Mouse (Mus musculus): ENCODE data around the gene B230217C12Rik. TPM values are rescaled to one million over a fixed set of nuclear protein-coding genes. Genes with fewer than 3 reads are reported as not detected.
A peak's percentile ranks its signal among the peaks of the same experiment; 100 is the strongest.

Gene B230217C12Rik
- 26.7 and 27.3 TPM in 2 replicates for polyA plus RNA-seq (2012; rRNA removed)

GRCm38 (mm10) chr11:97840539-97840954 lies at the start of gene B230217C12Rik:
TSS of gene B230217C12Rik (plus strand) at chr11:97840780.
- DNase-seq (ENCODE audit: low read depth): peak; percentile 82
- TF ChIP-seq CTCF (IDR thresholded peaks at IDR 0.05; ENCODE audit: borderline replicate concordance, extremely low read depth, insufficient read depth, insufficient read length) (peak; percentile 50; the same call in 1 of the 2 replicates), POLR2A (IDR thresholded peaks at IDR 0.05; ENCODE audit: borderline replicate concordance, extremely low read depth, insufficient read depth, insufficient read length, poor library complexity, severe bottlenecking) (no peak)

- TF ChIP-seq POLR2A (IDR thresholded peaks at IDR 0.05; ENCODE audit: borderline replicate concordance, extremely low read depth, insufficient read depth, insufficient read length, poor library complexity, severe bottlenecking) (no peak), CTCF (IDR thresholded peaks at IDR 0.05; ENCODE audit: borderline replicate concordance, extremely low read depth, insufficient read depth, insufficient read length) (peak; percentile 35; the same call in 1 of the 2 replicates)
- DNase-seq (ENCODE audit: low read depth): peak; percentile 59
Observed at GRCm38 (mm10) chr11:97793165-97793564, 47.4 kb upstream of the B230217C12Rik start.

GRCm38 (mm10) chr11:97796910-97797309 lies 43.7 kb upstream of the B230217C12Rik start:
- peak; percentile 73 for DNase-seq (ENCODE audit: low read depth)
- TF ChIP-seq CTCF (IDR thresholded peaks at IDR 0.05; ENCODE audit: borderline replicate concordance, extremely low read depth, insufficient read depth, insufficient read length) (peak; percentile 9; the same call in 1 of the 2 replicates), POLR2A (IDR thresholded peaks at IDR 0.05; ENCODE audit: borderline replicate concordance, extremely low read depth, insufficient read depth, insufficient read length, poor library complexity, severe bottlenecking) (no peak)

DNA sequence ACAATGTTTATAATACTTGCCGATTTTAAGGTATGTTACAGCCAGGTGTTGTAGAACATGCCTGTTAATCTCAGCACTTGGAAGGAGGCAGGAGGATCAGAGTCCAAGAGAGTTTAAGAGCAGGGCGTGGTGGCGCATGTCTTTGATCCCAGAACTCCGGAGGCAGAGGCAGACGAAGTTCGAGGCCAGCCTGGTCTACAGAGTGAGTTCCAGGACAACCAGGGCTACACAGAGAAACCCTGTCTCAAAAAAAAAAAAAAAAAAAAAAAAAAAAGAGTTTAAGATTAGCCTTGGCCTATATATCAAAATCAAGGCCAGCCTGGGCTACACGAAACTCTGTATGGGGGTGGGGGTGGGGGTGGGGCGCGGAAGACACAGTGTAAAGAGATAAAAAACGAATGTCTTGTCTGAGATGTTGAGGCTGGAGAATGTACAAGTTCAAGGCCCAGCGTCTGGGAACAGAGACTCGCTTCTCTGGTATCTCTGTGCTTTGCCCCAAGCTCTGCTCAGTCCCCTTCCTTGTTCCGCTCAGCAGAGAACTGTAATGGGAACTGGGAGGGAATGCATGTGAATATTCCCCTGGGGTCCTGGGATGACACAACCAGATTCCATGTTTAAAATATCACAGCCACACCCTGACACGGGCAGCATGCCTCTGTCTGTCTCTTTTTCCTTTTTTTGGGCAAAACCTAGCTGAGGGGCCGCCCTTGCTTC lies 43.1 kb upstream of the B230217C12Rik start:
- no peak for DNase-seq (ENCODE audit: low read depth)
- TF ChIP-seq POLR2A (IDR thresholded peaks at IDR 0.05; ENCODE audit: borderline replicate concordance, extremely low read depth, insufficient read depth, insufficient read length, poor library complexity, severe bottlenecking): no peak
- no peak for TF ChIP-seq CTCF (IDR thresholded peaks at IDR 0.05; ENCODE audit: borderline replicate concordance, extremely low read depth, insufficient read depth, insufficient read length)

DNA sequence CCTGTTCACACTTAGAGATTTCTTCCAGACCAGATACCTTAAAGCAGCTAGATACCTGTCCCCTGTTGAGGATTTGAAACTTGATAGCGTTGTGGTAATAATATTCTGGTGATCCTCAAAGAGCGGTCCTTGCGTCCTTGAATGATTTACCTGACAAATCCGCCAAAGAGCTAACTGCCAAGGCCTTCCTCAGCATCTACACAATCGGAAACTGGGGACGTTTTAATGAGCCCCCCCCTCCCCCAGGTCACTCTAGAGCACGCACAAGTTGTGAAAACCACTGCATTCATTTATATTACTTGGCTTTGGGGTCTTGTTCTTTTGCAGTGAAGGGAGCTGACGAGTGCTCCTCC lies 42.5 kb upstream of the B230217C12Rik start:
- TF ChIP-seq POLR2A (IDR thresholded peaks at IDR 0.05; ENCODE audit: borderline replicate concordance, extremely low read depth, insufficient read depth, insufficient read length, poor library complexity, severe bottlenecking) (no peak), CTCF (IDR thresholded peaks at IDR 0.05; ENCODE audit: borderline replicate concordance, extremely low read depth, insufficient read depth, insufficient read length) (no peak)
- DNase-seq (ENCODE audit: low read depth): no peak

- no peak for TF ChIP-seq CTCF (IDR thresholded peaks at IDR 0.05; ENCODE audit: borderline replicate concordance, extremely low read depth, insufficient read depth, insufficient read length)
- peak; percentile 93 for DNase-seq (ENCODE audit: low read depth)
Observed at GRCm38 (mm10) chr11:97798782-97799145, 41.8 kb upstream of the B230217C12Rik start, which contains the start of gene Lasp1. TSS of gene Lasp1 (plus strand) at chr11:97799000.

- TF ChIP-seq CTCF (IDR thresholded peaks at IDR 0.05; ENCODE audit: borderline replicate concordance, extremely low read depth, insufficient read depth, insufficient read length): no peak
- TF ChIP-seq POLR2A (IDR thresholded peaks at IDR 0.05; ENCODE audit: borderline replicate concordance, extremely low read depth, insufficient read depth, insufficient read length, poor library complexity, severe bottlenecking): peak; percentile 70
- peak; percentile 92 for DNase-seq (ENCODE audit: low read depth)
Observed at GRCm38 (mm10) chr11:97799146-97799993, 41.2 kb upstream of the B230217C12Rik start.

DNA sequence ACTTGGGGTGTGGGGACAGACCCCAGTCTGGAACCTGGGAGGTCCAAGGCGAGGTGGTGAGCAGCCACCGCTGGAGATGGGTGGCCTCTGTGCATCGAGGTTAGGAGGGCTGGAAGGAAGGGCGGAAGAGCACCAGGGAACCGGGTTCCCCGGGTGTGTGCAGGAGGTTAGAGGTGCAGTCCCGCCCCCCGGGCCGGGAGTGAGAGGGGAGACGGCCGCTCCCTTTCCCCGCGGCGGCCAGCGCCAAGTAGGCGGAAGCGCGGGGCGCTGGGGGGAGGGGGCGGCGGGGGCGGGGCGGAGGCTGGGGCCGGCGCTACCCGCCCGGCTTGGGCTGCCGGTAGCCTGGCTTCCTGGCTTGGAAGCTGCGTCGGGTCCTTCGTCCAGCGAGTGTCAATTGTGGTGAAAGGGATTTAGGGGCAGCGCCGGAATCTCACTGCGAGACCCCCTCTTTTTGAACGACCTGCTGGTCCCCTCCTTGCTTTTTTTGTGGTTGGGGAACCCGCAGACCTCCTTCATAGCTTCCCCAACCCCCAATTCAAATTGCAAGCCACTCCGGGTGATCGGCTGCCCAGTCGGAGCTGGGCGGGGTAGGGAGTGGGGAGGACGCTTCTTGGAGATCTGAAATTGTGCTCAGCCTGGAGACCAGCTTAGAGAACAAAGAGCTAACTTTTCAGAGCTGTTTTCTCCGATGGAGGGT lies 40.4 kb upstream of the B230217C12Rik start:
- peak; percentile 80 for DNase-seq (ENCODE audit: low read depth)
- TF ChIP-seq POLR2A (IDR thresholded peaks at IDR 0.05; ENCODE audit: borderline replicate concordance, extremely low read depth, insufficient read depth, insufficient read length, poor library complexity, severe bottlenecking) (peak; percentile 62; the same call in 1 of the 2 replicates), CTCF (IDR thresholded peaks at IDR 0.05; ENCODE audit: borderline replicate concordance, extremely low read depth, insufficient read depth, insufficient read length) (no peak)

DNA sequence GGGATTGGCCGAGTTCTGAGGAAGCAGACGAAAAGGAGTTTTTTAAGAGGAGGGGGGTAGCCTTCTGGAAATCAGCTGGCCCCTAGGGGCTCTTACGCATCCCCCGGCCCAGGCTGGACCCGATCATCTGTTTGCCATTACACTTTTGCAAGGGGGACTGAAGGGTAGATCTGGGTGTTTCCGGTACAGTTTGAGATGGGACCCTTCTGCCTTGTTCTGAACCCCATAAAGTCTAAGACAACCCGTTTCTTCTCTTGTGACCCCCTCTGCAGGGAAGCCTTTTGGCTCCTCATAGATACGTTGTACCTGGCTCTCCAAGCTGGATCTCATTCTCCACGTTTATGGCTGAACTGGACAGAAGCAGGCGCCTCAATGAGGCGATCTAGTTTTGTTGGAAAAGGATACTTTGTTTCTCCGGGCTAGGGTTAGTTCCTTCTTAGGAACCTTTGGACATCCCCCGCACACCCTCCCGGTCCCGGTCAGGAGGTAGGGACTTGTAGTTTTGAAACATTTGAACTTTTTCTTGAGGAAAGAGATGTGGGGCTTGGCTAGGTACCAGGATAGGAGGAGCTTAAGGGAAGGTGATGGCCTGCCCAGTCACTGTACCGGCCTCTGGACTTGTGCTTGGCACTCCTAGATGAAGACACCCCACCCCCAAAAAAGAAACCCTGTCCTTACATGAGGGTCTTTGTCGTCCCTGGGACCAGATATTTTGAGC lies 39.7 kb upstream of the B230217C12Rik start:
- no peak for DNase-seq (ENCODE audit: low read depth)
- TF ChIP-seq CTCF (IDR thresholded peaks at IDR 0.05; ENCODE audit: borderline replicate concordance, extremely low read depth, insufficient read depth, insufficient read length): no peak

DNA sequence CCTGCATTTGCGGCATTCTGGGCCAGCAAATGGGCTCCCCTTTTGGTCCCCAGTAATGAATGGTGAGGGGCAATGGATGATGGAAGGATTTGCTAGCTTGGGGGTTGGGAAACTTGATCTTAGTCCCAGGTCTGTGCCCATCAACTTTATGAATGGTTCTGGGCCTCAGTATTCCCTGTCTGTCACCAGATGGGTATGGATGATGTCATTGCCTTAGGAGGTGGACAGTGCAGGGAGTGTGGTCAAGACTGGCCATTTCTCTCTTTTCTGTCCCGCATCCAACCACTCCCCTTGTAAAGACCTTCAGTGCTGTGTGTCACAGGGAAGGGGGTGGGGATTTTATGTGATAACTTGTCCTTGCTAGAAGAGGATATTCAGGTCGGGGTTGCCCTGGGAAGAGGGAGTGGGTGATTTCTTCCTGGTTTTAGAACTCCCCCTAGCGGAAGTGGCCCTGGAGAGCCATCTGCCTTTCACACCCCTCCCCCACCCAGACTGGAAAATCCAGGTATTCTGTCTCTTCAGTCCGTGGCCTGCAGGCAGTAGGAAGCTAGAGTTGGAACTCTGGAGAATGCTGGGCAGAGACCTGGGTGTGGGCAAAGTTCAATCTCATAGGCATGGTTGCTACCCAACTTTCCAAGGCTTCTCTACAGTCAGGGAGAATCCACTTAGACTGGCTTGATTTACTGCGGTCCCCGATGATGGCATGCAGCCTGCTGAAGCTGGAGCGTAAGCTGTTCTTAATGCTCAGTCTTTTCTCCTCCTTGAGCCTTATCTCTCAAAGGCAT lies 39.0 kb upstream of the B230217C12Rik start:
- TF ChIP-seq POLR2A (IDR thresholded peaks at IDR 0.05; ENCODE audit: borderline replicate concordance, extremely low read depth, insufficient read depth, insufficient read length, poor library complexity, severe bottlenecking): no peak
- peak; percentile 49; the same call in 1 of the 2 replicates for TF ChIP-seq CTCF (IDR thresholded peaks at IDR 0.05; ENCODE audit: borderline replicate concordance, extremely low read depth, insufficient read depth, insufficient read length)
- peak; percentile 62 for DNase-seq (ENCODE audit: low read depth)
